Mouse (Mus musculus): ENCODE measurements around the gene Rin2. TPM values are rescaled to one million over a fixed set of nuclear protein-coding genes. Genes with fewer than 3 reads are reported as not detected.
A peak's percentile ranks its signal among the peaks of the same experiment; 100 is the strongest.

Gene Rin2
- total RNA-seq, 2 experiments from 2014 or later = 24.9 to 26.4 TPM

DNA sequence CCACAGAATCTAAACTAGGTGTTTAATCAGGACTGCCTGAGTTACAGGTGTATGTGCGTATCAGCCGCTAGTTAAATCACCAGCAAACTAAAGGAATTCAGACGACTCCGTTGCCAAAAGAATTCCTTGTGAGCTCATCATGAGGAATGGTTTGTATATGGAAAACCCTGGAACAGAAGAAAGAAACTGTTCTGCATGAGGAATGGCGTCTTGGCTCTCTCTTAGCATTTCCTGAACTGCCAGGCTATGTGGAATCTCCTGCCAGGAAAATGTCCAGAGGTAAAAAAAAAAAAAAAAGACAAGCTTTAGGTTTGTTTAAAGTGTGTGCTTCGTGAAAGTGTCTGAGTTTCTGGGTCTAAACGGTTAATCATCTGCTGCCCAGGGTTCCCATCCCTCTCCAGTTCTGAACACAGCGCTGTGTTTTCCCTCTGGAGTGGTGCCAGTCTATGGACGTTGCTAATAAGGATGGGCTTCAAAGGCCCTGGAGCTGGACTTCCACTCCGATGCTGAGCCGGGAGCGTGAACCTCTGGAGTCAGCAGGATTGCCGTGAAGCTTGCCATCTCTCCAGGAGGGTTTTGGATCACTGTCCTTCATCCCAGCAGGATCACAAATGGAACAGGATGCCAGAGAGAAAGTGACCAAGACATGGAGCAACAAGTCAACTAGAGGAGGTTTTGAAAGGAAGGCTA, 109.4 kb downstream of the Rin2 start:
- no peak for DNase-seq (ENCODE audit: low spot score in 2 of 2)
- intact Hi-C loops (cut with DNase I) = no loop called here

DNA sequence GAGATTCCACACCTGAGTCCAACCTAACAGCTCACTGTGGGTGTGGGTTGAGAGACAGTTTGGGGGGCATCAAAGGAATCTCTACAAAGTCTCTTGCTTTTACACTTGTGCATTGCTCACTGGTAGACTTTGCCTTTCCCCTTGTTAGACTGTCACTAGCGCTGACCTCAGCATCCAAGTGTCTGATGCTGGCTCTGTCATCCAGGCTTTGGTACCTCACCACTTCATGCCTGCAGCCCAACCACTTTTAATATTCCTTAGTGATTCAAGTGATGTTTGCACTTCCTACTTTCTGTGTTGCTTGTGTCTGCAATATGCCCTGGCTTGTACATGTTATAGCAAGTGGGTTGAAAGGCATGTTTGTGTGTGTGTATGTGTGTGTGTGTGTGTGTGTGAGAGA, 109.9 kb downstream of the Rin2 start:
- intact Hi-C loops (cut with DNase I) = no loop called here
- no peak for DNase-seq (ENCODE audit: low spot score in 2 of 2)

DNA sequence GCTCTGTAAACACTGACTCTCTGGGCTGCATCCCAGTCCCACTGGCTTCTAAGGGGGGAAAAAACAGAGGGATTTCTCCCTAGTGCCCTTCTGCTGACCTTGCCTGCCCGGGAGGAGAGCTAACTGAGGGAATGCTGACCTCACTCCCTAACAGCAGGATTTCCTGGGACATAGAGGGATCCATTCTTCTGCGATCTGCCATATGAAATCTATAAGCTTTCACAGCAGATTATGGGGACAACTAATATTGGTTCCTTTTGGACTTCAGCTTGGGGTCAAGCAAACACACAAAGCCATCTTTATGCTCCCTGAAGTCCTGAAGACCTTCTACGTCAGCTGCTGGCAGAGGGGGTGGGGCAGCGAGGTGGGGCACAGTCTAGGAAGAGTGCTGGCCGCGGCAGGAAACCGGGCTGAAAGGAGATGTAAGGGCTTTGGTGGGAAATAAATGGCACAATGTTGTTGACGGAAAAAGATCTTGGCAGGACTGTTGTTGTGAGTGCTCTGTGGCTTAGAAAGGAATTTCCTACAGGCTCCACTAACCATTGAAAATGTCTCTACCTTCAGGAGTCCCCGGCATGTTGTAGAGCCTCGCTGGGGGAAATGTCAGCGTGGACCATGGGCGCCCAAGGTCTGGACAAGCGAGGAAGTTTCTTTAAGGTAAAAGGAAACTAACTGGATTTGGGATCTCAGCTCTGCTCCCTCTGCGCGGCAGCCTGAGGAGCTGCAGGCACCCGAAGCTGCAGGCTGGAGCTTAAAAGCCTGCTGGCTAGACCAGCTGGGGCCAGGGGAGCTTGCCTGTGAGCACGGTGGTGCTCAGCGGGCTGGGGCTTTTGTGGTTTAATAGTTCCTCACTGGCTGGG, 111.0 kb downstream of the Rin2 start:
- intact Hi-C loops (cut with DNase I) = no loop called here
- peak in 1 of 2 experiments; percentile 23 for DNase-seq (ENCODE audit: low spot score in 2 of 2)

DNA sequence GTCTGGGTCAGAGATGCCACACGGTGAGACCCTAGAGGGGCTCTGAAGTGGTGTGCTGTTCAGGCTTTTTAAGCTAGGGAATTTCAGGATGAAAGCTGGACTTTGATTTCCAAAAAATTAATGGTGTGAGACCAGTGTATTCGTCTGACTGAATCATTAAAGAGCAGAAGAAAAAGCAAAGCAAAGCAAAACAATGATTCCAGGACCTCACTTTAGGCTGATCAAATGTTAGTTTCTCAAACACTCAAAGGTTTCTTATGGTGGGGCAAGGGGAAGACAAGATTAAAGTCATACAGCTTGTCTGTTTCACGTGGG, 111.6 kb downstream of the Rin2 start:
- no peak for DNase-seq (ENCODE audit: low spot score in 2 of 2)
- intact Hi-C loops (cut with DNase I) = no loop called here

DNA sequence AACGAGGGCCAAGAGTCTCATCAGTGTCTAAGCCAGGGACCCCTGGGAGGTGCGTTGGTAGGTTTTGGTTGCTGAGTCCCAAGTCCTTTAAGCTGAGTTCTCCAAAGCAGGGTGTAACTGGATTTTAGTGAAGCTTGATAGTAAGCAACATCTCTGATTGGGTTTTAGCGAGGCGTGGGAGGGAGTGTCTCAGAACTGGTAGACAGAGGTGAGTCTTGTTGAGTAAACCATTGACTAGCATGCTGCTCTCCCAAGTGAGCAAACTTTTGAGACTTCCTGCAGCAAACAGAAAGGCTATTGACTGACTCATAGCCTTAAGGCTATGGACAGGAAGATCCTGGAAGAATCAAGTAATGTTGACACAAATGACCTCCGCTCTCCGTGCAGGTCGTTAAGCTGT, 112.5 kb downstream of the Rin2 start:
- intact Hi-C loops (cut with DNase I) = no loop called here
- DNase-seq (ENCODE audit: low spot score in 2 of 2) = no peak

DNA sequence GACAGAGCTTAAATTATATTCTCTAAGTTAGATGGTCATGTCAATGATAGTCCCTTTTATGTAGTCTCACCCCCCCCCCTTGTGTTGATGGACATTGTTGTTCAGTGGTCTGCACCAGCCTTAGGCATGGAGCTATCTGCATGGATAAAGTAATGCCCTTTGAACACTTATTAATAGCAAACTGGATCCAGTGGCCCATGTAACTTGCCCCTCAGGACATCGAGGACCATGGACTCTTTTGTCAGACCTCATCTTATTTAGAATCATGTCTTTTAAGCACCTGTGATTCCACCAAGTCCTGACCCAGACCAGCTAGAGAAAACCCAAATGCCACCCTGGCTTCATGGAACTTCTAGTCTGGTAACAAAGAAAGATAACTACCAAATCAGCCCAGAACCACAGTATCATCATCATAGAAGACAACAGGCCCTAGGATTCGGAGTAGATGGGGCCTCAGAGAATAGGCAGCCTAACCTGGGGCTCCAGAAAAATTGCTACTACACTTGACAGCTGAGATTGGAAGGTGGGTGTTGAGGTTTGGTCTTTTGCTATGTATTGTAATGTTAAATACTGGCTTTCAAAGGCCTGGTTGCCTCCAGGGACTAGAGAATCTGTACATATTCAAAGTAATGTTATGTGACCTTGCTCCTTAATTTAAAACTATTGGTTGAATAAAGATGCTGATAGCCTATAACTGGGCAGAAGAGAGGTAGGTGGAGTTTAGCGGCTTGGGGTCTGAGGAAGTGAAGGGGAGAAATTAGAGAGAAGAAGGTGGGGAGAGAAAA, 113.7 kb downstream of the Rin2 start:
- intact Hi-C loops (cut with DNase I) = no loop called here
- DNase-seq (ENCODE audit: low spot score in 2 of 2) = no peak

DNA sequence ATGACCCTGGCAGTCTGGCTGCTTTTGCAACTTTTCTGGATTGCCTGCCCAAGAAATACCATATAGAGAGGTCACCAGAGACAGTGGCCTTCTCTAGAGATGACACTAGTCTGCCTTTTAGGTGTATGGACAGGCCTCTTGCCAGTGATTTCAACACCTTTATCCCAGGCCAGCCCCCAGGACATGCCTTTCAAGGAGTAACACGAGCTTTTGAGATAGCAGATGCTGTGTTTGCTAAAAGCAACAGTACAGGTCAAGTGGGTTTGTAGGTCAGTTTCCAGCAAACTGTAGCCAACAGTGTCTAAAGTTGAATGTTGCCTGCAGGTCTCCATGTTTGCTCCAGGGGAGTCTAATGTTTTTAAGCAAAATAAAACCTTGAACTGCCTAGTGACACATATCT, 118.7 kb downstream of the Rin2 start:
- intact Hi-C loops (cut with DNase I) = loop anchor here (1.0 kb wide), 1 partner anchor 94 kb away; no protein-coding TSS in a partner anchor
- DNase-seq (ENCODE audit: low spot score in 2 of 2) = no peak

DNA sequence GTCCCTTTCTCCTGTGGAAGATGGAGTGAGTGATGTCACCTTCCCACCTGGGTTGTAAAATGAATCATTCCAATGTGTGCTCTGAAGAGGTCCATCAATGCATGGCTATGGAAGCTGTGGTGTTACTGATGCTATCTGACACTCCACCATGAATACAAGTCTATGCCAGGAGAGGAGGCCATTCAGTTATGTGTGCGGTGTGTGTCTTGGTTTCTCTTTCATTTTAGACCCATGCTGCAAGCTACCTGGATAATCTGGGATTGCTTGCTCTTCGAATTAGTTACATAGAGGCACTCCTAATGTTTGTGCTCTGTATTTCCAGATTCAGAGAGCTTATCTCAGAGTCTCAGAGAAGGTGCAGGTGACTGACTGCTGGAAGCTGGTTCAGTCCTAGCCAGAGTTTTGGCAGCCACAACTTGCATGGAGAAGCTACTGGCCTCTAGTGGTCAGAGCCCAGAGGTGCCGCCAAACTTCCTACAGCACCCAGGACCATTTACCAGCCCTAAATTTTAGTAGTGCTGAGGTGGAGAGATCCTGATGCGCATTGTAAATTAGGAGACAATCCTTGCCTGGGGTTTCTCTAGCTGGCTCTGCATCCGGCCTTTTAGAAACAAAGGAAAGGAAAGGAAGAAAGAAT, 119.4 kb downstream of the Rin2 start:
- peak; percentile 23 to 49 for DNase-seq (ENCODE audit: low spot score in 2 of 2)
- intact Hi-C loops (cut with DNase I) = loop anchor here (1.0 kb wide), 1 partner anchor 95 kb away; no protein-coding TSS in a partner anchor

DNA sequence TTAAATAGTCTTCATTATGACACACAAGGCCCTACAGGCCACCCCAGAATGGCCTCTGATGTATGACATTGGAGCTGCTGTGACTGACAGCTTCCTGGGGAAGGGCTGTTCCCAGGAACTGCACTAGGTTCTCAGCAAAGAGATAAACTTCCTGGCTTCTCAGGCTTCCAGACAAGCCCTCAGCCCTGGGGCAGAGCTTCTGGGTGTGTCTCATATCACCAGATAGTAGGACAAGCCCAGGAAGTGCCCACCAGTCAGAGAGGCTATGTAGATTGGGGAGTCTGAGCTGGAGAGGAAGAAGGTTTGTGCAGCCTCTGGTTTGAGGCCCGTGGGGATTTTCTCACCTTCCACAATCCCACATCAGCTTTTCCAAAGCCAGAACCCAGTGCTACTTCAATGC, 122.8 kb downstream of the Rin2 start:
- no peak for DNase-seq (ENCODE audit: low spot score in 2 of 2)
- intact Hi-C loops (cut with DNase I) = loop anchor here (5.0 kb wide), 1 partner anchor 84 kb away; no protein-coding TSS in a partner anchor

DNA sequence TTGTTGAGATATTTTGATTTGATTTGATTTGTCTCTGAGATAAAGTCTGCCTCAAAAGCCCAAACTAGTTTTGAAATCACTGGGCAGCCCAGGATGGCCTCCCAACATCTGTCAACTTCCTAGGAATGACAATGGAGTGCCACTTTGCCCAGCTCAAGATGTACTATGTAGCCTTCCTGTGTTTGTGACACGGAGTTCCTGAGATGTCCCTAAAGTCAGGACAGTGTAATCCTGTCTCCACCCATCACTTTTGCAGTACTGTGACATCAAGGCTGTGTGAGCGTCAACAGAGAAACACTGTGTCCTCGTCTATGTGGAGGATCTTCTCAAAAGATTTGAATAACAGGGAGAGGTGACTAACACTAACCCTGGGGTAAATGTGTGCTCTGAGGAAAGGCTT, 123.9 kb downstream of the Rin2 start:
- intact Hi-C loops (cut with DNase I) = loop anchor here (5.0 kb wide), 1 partner anchor 83 kb away; no protein-coding TSS in a partner anchor
- DNase-seq (ENCODE audit: low spot score in 2 of 2) = no peak

DNA sequence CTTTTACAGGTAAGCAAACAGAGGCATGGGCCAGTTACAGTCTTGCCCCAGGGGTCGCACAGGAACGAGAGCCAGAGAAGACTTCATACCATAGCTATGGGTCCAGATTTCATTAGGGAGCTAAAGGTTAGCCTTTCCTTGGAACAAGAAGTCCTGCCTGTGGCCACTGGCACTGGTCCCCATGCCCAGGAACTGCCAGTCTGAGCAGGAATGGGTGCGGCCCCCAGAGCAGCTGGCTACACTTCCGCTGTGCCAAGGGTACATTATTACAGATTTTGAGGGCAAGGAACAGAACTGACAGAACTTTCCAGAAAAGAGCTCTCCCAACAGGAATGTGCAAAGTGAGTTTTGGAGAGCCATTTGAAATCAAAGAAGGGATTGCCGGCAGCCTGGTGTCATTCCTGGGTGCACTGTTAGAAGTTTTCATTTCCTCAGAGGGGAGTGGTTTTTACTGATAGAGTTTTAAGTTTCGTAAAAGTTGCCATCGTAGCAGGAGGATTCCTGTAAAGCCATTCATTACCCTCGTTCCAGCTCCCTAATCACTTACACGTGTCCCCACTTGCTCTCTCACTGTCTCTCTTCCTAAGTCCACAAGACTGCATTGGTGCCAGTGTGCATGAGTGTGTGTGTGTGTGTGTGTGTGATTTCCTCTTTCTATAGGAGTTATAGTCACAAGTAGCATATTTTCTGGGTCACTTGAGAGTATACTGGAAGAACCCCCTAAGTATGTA, 126.5 kb downstream of the Rin2 start:
- DNase-seq (ENCODE audit: low spot score in 2 of 2) = no peak
- intact Hi-C loops (cut with DNase I) = no loop called here

DNA sequence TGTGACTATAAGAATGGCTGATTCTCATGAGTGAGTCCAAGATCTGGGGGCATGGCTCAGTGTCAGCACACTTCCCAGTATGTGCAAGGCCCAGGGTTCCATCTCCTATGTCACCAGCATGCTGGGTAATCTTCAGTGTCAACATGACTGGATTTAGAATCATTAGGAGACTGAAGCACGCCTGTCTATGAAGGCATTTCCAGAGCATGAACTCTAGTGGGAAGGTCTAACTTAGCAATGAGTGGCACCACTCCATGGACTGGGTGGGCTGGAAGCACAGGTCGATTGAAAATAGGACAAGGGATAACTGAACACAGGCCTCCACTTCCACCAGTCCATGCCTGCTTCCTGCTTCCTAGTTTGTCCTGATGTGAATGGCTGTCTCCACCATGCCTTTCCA, 127.6 kb downstream of the Rin2 start:
- DNase-seq (ENCODE audit: low spot score in 2 of 2) = no peak
- intact Hi-C loops (cut with DNase I) = no loop called here

DNA sequence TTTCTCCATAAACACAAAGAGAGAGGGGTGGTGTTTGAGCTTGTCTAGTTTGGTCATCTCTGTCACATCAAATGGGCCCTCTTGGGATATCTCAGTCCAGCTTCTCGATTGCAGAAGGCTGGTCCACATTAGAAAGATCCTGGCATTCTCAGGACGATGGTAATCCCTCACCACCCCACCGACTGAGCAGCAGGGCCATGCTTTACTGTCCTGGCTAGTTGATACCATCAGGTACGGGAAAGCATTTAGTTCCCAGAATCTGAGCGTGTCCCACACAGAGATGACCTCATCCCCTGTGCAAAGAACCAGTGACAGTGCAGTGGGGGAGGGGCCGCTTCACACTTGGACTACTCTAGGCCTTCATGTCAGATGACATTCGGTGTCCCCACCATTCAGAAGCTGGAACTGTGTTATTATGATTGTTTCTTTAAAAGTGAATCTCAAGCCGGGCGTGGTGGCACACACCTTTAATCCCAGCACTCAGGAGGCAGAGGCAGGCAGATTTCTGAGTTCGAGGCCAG, 128.9 kb downstream of the Rin2 start:
- no peak for DNase-seq (ENCODE audit: low spot score in 2 of 2)
- intact Hi-C loops (cut with DNase I) = no loop called here

DNA sequence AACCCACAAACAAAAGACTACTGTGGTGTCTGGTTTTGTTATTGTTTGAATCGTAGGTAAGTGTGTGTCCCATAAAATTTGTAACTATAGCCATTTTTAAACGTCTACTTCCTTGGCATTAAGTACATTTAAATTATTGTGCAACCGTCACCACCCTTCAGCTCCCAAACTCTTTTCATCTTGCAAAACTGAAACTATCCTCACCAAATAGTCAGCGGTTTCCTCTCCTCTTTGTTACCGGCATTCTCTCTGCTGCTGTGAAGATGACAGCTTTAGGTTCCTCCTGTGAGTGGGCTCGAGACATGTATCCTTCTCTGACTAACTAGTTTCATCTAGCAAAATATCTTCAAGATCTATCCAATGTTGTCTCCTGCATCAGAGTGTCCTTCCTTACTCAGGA, 129.5 kb downstream of the Rin2 start:
- no peak for DNase-seq (ENCODE audit: low spot score in 2 of 2)
- intact Hi-C loops (cut with DNase I) = no loop called here

DNA sequence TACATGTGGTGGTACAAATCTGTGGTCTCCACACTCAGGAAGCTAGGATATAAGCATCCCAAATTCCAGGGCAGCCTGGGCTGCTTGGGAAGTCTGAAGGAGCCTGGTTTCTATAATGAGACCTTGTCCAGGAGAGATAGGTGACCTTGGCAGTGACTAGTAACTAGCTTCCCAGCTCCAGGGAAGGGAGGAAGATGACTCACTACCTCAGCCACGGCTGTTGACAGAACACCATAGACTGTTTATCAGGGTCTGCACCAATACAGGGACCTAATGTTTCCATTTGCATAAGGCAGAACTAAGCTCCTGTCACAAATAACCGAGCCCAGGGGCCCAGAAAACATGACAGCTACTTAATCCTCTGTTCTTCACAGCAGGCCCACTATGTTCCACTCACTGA, 132.3 kb downstream of the Rin2 start:
- no peak for DNase-seq (ENCODE audit: low spot score in 2 of 2)
- intact Hi-C loops (cut with DNase I) = no loop called here

DNA sequence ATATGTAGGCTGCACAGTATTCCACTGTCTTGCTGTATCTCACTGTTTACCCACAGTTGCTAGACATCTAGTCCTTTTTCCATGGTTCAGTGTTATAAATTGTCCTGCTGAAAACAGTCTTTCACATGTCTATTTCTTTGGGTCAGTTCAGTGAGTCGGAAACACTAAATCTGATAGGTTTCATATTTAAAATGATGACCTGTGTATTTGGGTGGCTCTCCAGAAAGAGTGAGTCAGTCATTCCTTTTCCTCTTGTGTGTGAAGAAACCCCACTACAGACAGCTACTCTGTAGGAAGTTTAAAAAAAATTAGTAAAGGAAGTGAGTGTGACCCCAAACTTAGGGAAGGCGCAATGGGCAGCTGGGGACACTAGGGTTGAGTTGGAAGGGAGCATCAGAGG, 133.2 kb downstream of the Rin2 start:
- DNase-seq (ENCODE audit: low spot score in 2 of 2) = no peak
- intact Hi-C loops (cut with DNase I) = no loop called here

DNA sequence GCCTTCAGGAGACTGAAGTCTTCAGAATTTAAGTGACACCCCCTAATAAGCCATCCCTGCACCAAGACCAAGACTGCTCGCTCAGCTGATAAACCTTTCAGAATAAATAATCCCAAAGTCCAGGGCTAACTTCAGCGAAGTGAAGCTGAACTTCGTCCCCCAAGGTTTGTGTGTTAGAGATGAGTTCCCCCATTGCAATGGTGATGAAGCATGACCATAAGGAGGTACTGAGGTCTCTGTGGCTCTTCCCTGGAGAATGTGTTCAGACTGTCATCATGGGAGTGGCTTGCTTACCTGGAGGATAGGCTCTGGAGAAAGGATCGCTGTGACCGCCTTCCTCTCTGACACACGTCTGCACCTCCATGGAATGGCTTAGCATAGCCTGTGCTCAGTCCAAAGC, 133.7 kb downstream of the Rin2 start:
- intact Hi-C loops (cut with DNase I) = no loop called here
- DNase-seq (ENCODE audit: low spot score in 2 of 2) = no peak

DNA sequence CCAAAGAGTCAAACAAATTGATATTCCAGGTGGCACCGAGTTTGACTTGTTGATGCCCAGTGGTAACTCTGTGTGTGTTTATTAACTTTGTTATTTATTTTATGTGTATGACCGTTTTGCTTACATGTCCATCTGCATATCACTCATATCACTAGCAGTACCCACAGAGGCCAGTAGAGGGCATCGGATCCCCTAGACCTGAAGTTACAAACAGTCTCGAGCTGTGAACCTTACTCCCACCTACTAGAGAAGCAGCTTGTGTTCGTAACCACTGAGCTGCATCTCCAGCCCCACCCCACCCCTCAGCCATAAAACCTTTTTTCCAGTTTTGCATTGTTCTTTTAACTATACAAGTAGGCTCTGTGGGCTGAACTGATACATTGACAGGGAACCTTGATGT, 135.7 kb downstream of the Rin2 start:
- DNase-seq (ENCODE audit: low spot score in 2 of 2) = no peak
- intact Hi-C loops (cut with DNase I) = no loop called here

DNA sequence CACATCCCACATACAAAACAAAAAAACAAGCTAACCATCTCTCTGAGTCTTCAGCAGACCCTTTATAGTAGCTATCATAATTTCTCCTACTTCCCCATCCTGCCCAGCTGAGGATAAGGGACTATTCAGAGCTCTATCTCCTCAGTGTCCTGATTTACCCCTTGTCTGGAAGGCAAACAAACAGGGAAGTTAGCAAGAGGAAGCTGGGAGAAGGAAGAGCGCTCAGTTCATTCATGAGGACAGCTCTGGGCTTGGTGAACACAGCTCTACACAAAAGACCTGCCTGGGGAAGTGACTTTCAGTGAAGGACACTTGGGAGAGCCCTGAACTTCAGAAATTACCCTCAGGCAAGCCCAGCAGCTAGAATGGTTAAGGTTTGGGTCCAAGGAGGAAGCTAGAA, 137.8 kb downstream of the Rin2 start:
- intact Hi-C loops (cut with DNase I) = no loop called here
- DNase-seq (ENCODE audit: low spot score in 2 of 2) = no peak

All from left cerebral cortex, postnatal 36 days (tissue).